Mouse (Mus musculus) neural tube, embryonic 11.5 days (tissue): Measurements from ENCODE around the gene Gm49392. TPM values are rescaled to one million over a fixed set of nuclear protein-coding genes. Genes with fewer than 3 reads are reported as not detected.
"Not testable (repeated sequence)": the region's sequence is repeated elsewhere in the genome, so short reads cannot be mapped to it uniquely, and the experiment has no call there.

Experiments
- ATAC-seq: fragments of 200-750 bp; cut with Nextera tagmentation; 2 replicates; pipeline ENCODE4 v1.8.0; 2017; ENCODE audit warnings: moderate number of reproducible peaks, mild to moderate bottlenecking, moderate TSS enrichment, moderate library complexity; ENCODE audit not compliant: insufficient read depth, low FRiP score, low TSS enrichment
- DNase-seq: peaks from one replicate; pipeline ENCODE4 v3.0.0-alpha.2; 2015; ENCODE audit warnings: low spot score
- H3K27ac ChIP-seq: fragments of 300-500 bp; sonication (generic); 2 replicates; pipeline ENCODE4 v1.5.1; 2014; ENCODE audit warnings: low read depth, mild to moderate bottlenecking, low read length
- H3K27me3 ChIP-seq: fragments of 300-500 bp; sonication (generic); 2 replicates; pipeline ENCODE4 v1.6.1; 2014; ENCODE audit warnings: mild to moderate bottlenecking, low read length, mixed read lengths; ENCODE audit not compliant: control insufficient read depth, insufficient read depth
- H3K36me3 ChIP-seq: fragments of 300-500 bp; sonication (generic); 2 replicates; pipeline ENCODE4 v1.6.1; 2014; ENCODE audit warnings: mild to moderate bottlenecking, low read length, moderate library complexity, mixed read lengths; ENCODE audit not compliant: control insufficient read depth, insufficient read depth
- H3K4me1 ChIP-seq: fragments of 300-500 bp; sonication (generic); 2 replicates; pipeline ENCODE4 v1.6.1; 2014; ENCODE audit warnings: low read length, mixed read lengths; ENCODE audit not compliant: control insufficient read depth, insufficient read depth
- H3K4me2 ChIP-seq: fragments of 300-500 bp; sonication (generic); 2 replicates; pipeline ENCODE4 v1.6.1; 2014; ENCODE audit warnings: low read depth, mild to moderate bottlenecking, moderate library complexity
- H3K4me3 ChIP-seq: fragments of 300-500 bp; sonication (generic); 2 replicates; pipeline ENCODE4 v1.5.1; 2014; ENCODE audit warnings: low read depth, low read length
- H3K9ac ChIP-seq: fragments of 300-500 bp; sonication (generic); 2 replicates; pipeline ENCODE4 v1.6.1; 2014; ENCODE audit warnings: mild to moderate bottlenecking, low read length
- H3K9me3 ChIP-seq: fragments of 300-500 bp; sonication (generic); 2 replicates; pipeline ENCODE4 v1.6.1; 2016; ENCODE audit warnings: low read length; ENCODE audit not compliant: control insufficient read depth
- WGBS: fragments of 180-500 bp; shearing (Covaris S2); extraction: QIAGEN DNeasy Blood & Tissue Kit; methylation state at CpG from one replicate; pipeline ENCODE4 v1.1.7; 2014; 5-methylcytosine and 5-hydroxymethylcytosine counted together
- polyA plus RNA-seq: library from polyadenylated mRNA; unstranded; fragments of >200 nt; fragmentation: Nextera tagmentation; extraction: Ambion mirVana; gene quantifications from 2 replicates; pipeline ENCODE4 v1.2.1, GENCODE M21; 2014

Gene Gm49392
- polyA plus RNA-seq: 0.20 TPM in 1 of 2 replicates, not detected in the other

GRCm38 (mm10) chr13:60896794-60897193, at the start of gene Gm49392:
TSS of gene Gm49392 (minus strand) at chr13:60896894.
- H3K4me3 ChIP-seq, H3K4me1 ChIP-seq, DNase-seq, H3K36me3 ChIP-seq, H3K27me3 ChIP-seq, H3K9ac ChIP-seq, H3K9me3 ChIP-seq, H3K4me2 ChIP-seq, H3K27ac ChIP-seq, ATAC-seq: not testable (repeated sequence)
- WGBS: 92% methylated on average over 7 of the region's 8 CpGs

GRCm38 (mm10) chr13:60941884-60942283, 45.2 kb upstream of the Gm49392 start, which contains the start of gene Tpbpa:
TSS of gene Tpbpa (minus strand) at chr13:60941984.
- not testable (repeated sequence) for H3K4me1 ChIP-seq, H3K27me3 ChIP-seq, H3K9ac ChIP-seq, H3K4me2 ChIP-seq, H3K36me3 ChIP-seq, H3K4me3 ChIP-seq, ATAC-seq, H3K9me3 ChIP-seq, DNase-seq, H3K27ac ChIP-seq
- WGBS: 75% methylated on average over 3 of the region's 3 CpGs

- 74% methylated on average over 5 of the region's 5 CpGs for WGBS
- no peak for ATAC-seq
- H3K4me2 ChIP-seq: no peak within 1 kb of the TSS
- H3K27ac ChIP-seq: no peak within 1 kb of the TSS
- no peak for DNase-seq
- no peak within 1 kb of the TSS for H3K4me3 ChIP-seq
- H3K9ac ChIP-seq: no peak within 1 kb of the TSS
- H3K4me1 ChIP-seq: no peaks in the 10 kb centered on the region
- H3K36me3 ChIP-seq: no peaks in the 10 kb centered on the region
- no peaks in the 10 kb centered on the region for H3K27me3 ChIP-seq
- H3K9me3 ChIP-seq: no peaks in the 10 kb centered on the region
These were observed 39.8 kb upstream of the Gm49392 start, which contains the start of the genes Gm49391 and Ctla2a for GRCm38 (mm10) chr13:60936500-60936901. TSS of gene Gm49391 (minus strand) at chr13:60936571. TSS of gene Ctla2a (minus strand) at chr13:60936625.

DNA sequence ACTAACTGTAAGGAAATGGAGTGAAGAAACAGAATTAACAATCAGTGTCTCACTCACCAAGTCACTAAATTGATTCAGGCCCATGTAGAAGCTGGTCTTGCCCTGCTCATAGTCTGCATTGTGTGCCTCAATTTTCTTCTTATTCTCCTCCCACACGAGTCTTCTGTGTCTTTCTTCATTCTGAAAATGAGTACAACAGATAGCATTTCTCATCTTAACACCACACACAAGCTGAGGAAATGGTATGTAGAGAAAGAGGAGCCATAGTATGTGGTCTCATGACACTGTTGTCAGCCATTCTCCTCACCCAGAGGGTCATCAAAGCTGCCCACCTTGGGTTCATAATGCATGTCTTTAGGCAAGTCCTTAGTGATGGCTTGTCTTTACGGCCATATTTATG, 38.8 kb upstream of the Gm49392 start, which contains the start of gene Gm49393:
TSS of gene Gm49393 (minus strand) at position 101 of the 400 bp plus-strand sequence.
- not testable (repeated sequence) for H3K9me3 ChIP-seq, ATAC-seq, DNase-seq, H3K4me1 ChIP-seq, H3K4me2 ChIP-seq, H3K27me3 ChIP-seq, H3K27ac ChIP-seq, H3K9ac ChIP-seq, H3K36me3 ChIP-seq, H3K4me3 ChIP-seq
- 76% methylated on average over 2 of the region's 2 CpGs for WGBS

DNA sequence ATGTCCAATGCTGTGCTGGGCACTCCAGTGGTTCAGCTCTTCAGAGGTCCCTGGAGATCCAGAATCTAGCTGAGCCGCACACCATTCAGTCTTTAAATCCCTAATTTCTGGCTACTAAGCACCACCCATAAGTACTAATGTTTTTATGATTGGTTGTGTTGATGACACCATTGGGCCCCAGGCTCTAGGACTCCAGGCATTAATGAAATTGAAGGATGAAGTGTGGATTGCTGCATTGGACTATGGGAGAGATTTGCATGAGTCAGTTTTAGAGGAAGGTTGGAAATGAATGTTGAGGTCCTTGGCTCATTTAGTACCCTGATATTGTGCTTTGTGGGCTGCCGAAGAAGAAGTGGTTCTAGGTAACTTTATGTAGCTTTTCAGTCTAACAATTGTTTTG, 8.1 kb upstream of the Gm49392 start, which contains the start of gene Tpbpb:
TSS of gene Tpbpb (minus strand) at position 101 of the 400 bp plus-strand sequence.
- not testable (repeated sequence) for ATAC-seq, DNase-seq, H3K9me3 ChIP-seq, H3K27ac ChIP-seq, H3K4me2 ChIP-seq, H3K4me1 ChIP-seq, H3K4me3 ChIP-seq, H3K27me3 ChIP-seq, H3K36me3 ChIP-seq, H3K9ac ChIP-seq
- 81% methylated on average over 2 of the region's 2 CpGs for WGBS

DNA sequence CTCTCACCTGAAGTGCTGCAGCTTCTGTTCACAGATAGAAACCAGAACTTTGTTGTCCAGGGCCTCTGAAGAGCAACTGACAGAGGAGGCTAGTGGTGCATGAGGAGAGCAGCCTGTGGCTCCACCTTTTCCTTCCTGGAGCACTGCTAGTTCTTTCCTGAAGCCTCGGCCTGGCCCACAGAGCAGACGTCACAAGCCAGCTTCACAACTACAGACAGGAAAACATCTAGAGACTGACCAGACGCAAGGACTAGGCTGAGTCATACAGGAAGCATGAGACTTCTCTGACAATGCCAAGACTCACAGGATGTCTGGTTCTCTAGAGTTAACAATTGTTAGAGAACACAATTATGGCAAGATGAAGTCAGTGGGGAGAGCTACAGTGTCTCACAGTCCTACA, 634 bp upstream of the Gm49392 start, which contains the start of gene Ctla2b:
TSS of gene Ctla2b (minus strand) at position 120 of the 400 bp plus-strand sequence.
- Histone ChIP-seq H3K27me3 (no peaks in the 10 kb centered on the region), H3K9me3 (no peaks in the 10 kb centered on the region), H3K4me2 (no peak within 1 kb of the TSS), H3K4me1 (no peaks in the 10 kb centered on the region), H3K9ac (no peak within 1 kb of the TSS), H3K27ac (no peak within 1 kb of the TSS), H3K4me3 (no peak within 1 kb of the TSS), H3K36me3 (no peaks in the 10 kb centered on the region)
- DNase-seq (no peak), ATAC-seq (no peak)
- 71% methylated on average over 3 of the region's 3 CpGs for WGBS

GRCm38 (mm10) chr13:60895406-60896160, 1.1 kb downstream of the Gm49392 start:
- no peaks in the 10 kb centered on the region for H3K27me3 ChIP-seq
- no peak overlapping the region for H3K4me3 ChIP-seq
- no peaks in the 10 kb centered on the region for H3K4me1 ChIP-seq
- H3K9ac ChIP-seq: no peak overlapping the region
- ATAC-seq (no peak), DNase-seq (no peak)
- H3K9me3 ChIP-seq: no peaks in the 10 kb centered on the region
- no peaks in the 10 kb centered on the region for H3K36me3 ChIP-seq
- H3K27ac ChIP-seq: no peak overlapping the region
- H3K4me2 ChIP-seq: no peak overlapping the region

DNA sequence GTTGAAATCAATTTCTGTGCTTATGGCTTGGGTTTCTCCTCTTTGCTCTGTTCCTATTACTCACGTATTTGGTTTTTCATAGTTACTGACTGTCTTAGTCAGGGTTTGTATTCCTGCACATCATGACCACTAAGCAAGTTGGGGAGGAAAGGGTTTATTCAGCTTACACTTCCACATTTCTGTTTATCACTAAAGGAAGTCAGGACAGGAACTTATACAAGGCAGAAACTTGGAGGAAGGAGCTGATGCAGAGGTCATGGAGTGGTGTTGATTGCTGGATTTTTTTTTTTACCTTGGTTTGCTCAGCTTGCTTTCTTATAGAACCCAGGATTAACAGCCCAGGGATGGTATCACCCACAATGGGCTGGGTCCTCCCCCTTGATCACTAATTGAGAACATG, 4.4 kb downstream of the Gm49392 start:
- no peak overlapping the region for H3K4me3 ChIP-seq
- H3K4me2 ChIP-seq: no peak overlapping the region
- no peak overlapping the region for H3K27ac ChIP-seq
- DNase-seq (no peak), ATAC-seq (no peak)
- no peak overlapping the region for H3K9ac ChIP-seq
- H3K9me3 ChIP-seq: no peaks in the 10 kb centered on the region
- H3K36me3 ChIP-seq: no peaks in the 10 kb centered on the region
- WGBS: 97% methylated on average over 1 of the region's 1 CpGs
- H3K27me3 ChIP-seq: no peaks in the 10 kb centered on the region
- H3K4me1 ChIP-seq: no peaks in the 10 kb centered on the region

DNA sequence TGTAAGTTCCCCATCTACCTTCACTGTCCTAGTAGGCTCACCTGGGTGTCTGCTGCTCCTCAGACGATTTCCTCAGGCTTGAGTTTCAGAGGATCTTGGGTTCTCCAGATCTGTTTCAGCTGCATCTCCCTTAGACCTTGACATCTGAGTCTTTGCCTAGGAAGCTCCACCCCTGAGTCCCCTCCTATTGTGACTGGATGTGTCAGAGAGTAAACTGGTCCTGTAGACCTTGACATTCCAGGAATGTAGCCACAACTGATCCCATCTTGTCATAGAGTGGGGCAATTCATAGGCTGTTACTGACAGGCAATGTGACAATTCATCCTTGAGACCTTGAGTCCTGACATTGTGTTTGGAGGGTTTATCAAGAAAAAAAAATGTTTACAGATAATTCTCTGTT, 32.4 kb downstream of the Gm49392 start, which contains the start of gene 4930486L24Rik:
TSS of gene 4930486L24Rik (minus strand) at position 195 of the 400 bp plus-strand sequence.
- H3K36me3 ChIP-seq: no peaks in the 10 kb centered on the region
- no peaks in the 10 kb centered on the region for H3K9me3 ChIP-seq
- H3K4me3 ChIP-seq: no peak within 1 kb of the TSS
- H3K4me2 ChIP-seq: no peak within 1 kb of the TSS
- no peak within 1 kb of the TSS for H3K9ac ChIP-seq
- H3K27ac ChIP-seq: no peak within 1 kb of the TSS
- no peaks in the 10 kb centered on the region for H3K4me1 ChIP-seq
- 77% methylated on average over 1 of the region's 1 CpGs for WGBS
- ATAC-seq (no peak), DNase-seq (no peak)
- no peaks in the 10 kb centered on the region for H3K27me3 ChIP-seq
